In the genomic region with DNA sequence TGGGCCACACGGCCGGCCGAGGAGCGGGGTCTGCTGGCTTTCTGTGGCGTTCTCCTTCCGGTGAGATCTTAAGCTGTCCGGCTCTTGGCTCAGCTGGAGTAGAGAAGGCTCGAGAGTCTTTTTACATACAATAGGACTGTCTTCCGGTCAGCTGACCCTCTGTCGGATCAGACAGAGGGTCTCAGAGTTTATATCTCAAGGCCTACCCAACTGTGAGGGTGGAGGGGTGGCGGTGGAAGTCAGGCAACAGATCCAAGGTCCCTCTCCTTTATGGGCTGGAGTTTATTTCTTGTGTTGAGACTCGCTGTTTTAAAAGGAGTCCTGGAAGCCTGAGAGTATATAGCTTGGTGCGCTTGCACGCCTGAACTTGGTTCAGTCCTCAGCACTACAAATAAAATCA, we compare ENCODE assay signal across 9 mouse cellular contexts. TPM values are rescaled to one million over a fixed set of nuclear protein-coding genes. Genes with fewer than 3 reads are reported as not detected.
DNase-seq lines count a peak whose midpoint lies in the region; ATAC-seq and TF ChIP-seq lines count a peak whose summit lies in the region.
"Had no signal": no experiment of that assay in that cellular context is flagged by ENCODE, and none has a peak within 500 bp of the region (broad histone marks: within the 10 kb centered on the region; RNA-seq: fewer than 3 reads in every experiment).

A gene (minus strand): TSS at position 101 of the 400 bp plus-strand sequence.

- no peak for DNase-seq in embryonic facial prominence, embryonic 10.5 days (ENCODE audit: low spot score)
- DNase-seq in neural tube, embryonic 10.5 days (ENCODE audit: extremely low spot score, low spot score): no peak
- DNase-seq in heart, postnatal 36 days: no peak
- DNase-seq in right cerebral cortex, postnatal 25 days: no peak
- no peak for DNase-seq in cerebellum, adult 11 months
- DNase-seq: kidney, postnatal 10 days had no signal

- no peaks in the 10 kb centered on the region for H3K4me1 ChIP-seq in embryonic facial prominence, embryonic 13.5 days
- H3K4me1 ChIP-seq in embryonic facial prominence, embryonic 10.5 days: no peaks in the 10 kb centered on the region
- no peaks in the 10 kb centered on the region for H3K4me1 ChIP-seq in neural tube, embryonic 15.5 days
- no peaks in the 10 kb centered on the region for H3K4me1 ChIP-seq in olfactory bulb, adult 2 months (ENCODE audit: control insufficient read depth, insufficient read depth, low read length)

- H3K4me3 ChIP-seq in embryonic facial prominence, embryonic 13.5 days: no peak within 1 kb of the TSS
- H3K4me3 ChIP-seq in embryonic facial prominence, embryonic 10.5 days: no peak within 1 kb of the TSS
- no peak within 1 kb of the TSS for H3K4me3 ChIP-seq in neural tube, embryonic 15.5 days (replicated peaks)
- no peak within 1 kb of the TSS for H3K4me3 ChIP-seq in olfactory bulb, adult 2 months (ENCODE audit: insufficient read depth, low read depth, low read length)

- ATAC-seq in embryonic facial prominence, embryonic 13.5 days (ENCODE audit: insufficient number of reproducible peaks, insufficient read depth, low FRiP score, low TSS enrichment, low read depth): no peak
- no peak for ATAC-seq in neural tube, embryonic 15.5 days (ENCODE audit: low FRiP score)

- H3K27ac ChIP-seq in embryonic facial prominence, embryonic 13.5 days: no peak within 1 kb of the TSS
- no peak within 1 kb of the TSS for H3K27ac ChIP-seq in embryonic facial prominence, embryonic 10.5 days (replicated peaks)
- no peak within 1 kb of the TSS for H3K27ac ChIP-seq in neural tube, embryonic 15.5 days (replicated peaks)
- no peak within 1 kb of the TSS for H3K27ac ChIP-seq in olfactory bulb, adult 2 months (ENCODE audit: insufficient read depth, low read depth, low read length)

- no peak within 1 kb of the TSS for H3K9ac ChIP-seq in embryonic facial prominence, embryonic 13.5 days
- no peak within 1 kb of the TSS for H3K9ac ChIP-seq in neural tube, embryonic 15.5 days (replicated peaks)

- no peak for TF ChIP-seq CTCF in olfactory bulb, adult 2 months (IDR thresholded peaks at IDR 0.05; ENCODE audit: insufficient read depth, low read depth, low read length)

- 89% methylated on average over 14 of the region's 14 CpGs for WGBS in embryonic facial prominence, embryonic 13.5 days
- WGBS in embryonic facial prominence, embryonic 10.5 days: 88% methylated on average over 14 of the region's 14 CpGs
- 88% methylated on average over 14 of the region's 14 CpGs for WGBS in neural tube, embryonic 15.5 days
- WGBS in olfactory bulb, adult 2 months: 88% methylated on average over 14 of the region's 14 CpGs

- no peak within 1 kb of the TSS for H3K4me2 ChIP-seq in embryonic facial prominence, embryonic 13.5 days
- H3K4me2 ChIP-seq in neural tube, embryonic 15.5 days: no peak within 1 kb of the TSS

- no peak for TF ChIP-seq POLR2A in olfactory bulb, adult 2 months (IDR thresholded peaks at IDR 0.05; ENCODE audit: insufficient read depth, low read depth, low read length)

- intact Hi-C loops in heart, postnatal 36 days (cut with DNase I): no loop called here

- H3K36me3 ChIP-seq in embryonic facial prominence, embryonic 13.5 days: no peaks in the 10 kb centered on the region
- H3K36me3 ChIP-seq in embryonic facial prominence, embryonic 10.5 days (replicated peaks): no peaks in the 10 kb centered on the region
- H3K36me3 ChIP-seq in neural tube, embryonic 15.5 days: no peaks in the 10 kb centered on the region

- no peaks in the 10 kb centered on the region for H3K27me3 ChIP-seq in embryonic facial prominence, embryonic 13.5 days
- no peaks in the 10 kb centered on the region for H3K27me3 ChIP-seq in embryonic facial prominence, embryonic 10.5 days (replicated peaks; ENCODE audit: low read depth, poor library complexity, severe bottlenecking)
- H3K27me3 ChIP-seq in neural tube, embryonic 15.5 days (replicated peaks): no peaks in the 10 kb centered on the region

- H3K9me3 ChIP-seq in embryonic facial prominence, embryonic 13.5 days: no peaks in the 10 kb centered on the region
- H3K9me3 ChIP-seq in embryonic facial prominence, embryonic 10.5 days: no peaks in the 10 kb centered on the region
- no peaks in the 10 kb centered on the region for H3K9me3 ChIP-seq in neural tube, embryonic 15.5 days (replicated peaks)

RNA-seq across cellular contexts. Expression of the gene that starts here (rescaled TPM):
- 9.7 and 11.5 TPM in 2 replicates for polyA plus RNA-seq in embryonic facial prominence, embryonic 13.5 days (2015; fragmentation: Nextera tagmentation; extraction: Ambion mirVana)
- 2.0 and 3.3 TPM in 2 replicates for polyA plus RNA-seq in embryonic facial prominence, embryonic 10.5 days (2016; fragmentation: Nextera tagmentation; extraction: Ambion mirVana)
- 10.1 and 27.5 TPM in 2 replicates for polyA plus RNA-seq in neural tube, embryonic 15.5 days (2015; fragmentation: Nextera tagmentation; extraction: Ambion mirVana)
- 10 to 100 TPM; 45.2 to 51.5 TPM for total RNA-seq in heart, postnatal 36 days (2021)
- not detected in 2 replicates for polyA plus RNA-seq in olfactory bulb, adult 2 months (2012; ENCODE audit: insufficient read depth, insufficient read length, low replicate concordance, missing spikeins)
